Mouse (Mus musculus) cerebellum, adult (tissue): ENCODE measurements around the gene Slc39a11.

Experiments used
- ATAC-seq: cut with Nextera tagmentation; 2 replicates; pipeline ENCODE4 v1.9.2; 2017; ENCODE audit warnings: mild to moderate bottlenecking, moderate library complexity, mixed read lengths; ENCODE audit not compliant: insufficient number of reproducible peaks, low FRiP score, low TSS enrichment

Gene Slc39a11

DNA sequence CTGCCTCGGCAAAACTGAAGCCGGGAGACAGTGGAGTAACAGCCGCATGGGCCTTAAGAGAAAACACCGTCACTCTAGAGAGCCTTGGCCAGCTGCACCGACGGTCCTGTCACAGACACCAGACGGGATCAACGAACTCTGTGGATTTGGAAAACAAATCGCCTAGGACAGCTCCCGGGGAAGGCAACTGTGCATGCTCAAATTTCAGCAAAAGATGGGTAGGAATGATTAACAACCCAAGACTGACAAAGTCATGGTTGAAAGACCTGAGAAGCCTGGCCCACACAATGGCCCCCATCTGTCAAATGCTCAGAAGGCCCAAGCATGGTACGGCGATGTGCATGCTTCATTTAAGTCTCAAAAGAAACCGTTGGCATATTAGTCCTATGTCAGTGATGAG is 281.8 kb downstream of the Slc39a11 start:
- no peak for ATAC-seq

- ATAC-seq = no peak
These were observed 283.4 kb downstream of the Slc39a11 start for GRCm38 (mm10) chr11:113366257-113367030.

- ATAC-seq = no peak
These were observed 286.1 kb downstream of the Slc39a11 start for GRCm38 (mm10) chr11:113363739-113364138.

DNA sequence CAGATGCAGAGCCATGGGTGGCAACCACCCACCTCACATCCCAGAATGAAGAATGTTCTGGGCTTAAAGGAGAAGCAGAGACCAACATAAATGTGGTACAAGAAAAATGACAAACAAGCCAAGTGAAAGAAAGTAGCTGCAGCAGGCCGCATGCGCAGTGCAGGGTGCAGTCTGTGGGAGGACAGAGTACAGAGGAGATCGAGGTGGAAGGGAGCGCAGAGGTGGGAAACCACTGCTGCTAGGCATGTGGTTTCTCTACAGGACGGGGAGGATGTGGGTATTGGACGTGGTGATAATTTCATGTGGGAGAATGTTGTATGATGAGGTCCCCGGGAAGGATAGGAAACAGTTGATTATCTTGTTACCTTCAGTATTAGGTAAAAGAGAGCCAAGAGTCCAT is 287.3 kb downstream of the Slc39a11 start:
- ATAC-seq = no peak

GRCm38 (mm10) chr11:113360049-113360835 is 289.6 kb downstream of the Slc39a11 start:
- no peak for ATAC-seq

DNA sequence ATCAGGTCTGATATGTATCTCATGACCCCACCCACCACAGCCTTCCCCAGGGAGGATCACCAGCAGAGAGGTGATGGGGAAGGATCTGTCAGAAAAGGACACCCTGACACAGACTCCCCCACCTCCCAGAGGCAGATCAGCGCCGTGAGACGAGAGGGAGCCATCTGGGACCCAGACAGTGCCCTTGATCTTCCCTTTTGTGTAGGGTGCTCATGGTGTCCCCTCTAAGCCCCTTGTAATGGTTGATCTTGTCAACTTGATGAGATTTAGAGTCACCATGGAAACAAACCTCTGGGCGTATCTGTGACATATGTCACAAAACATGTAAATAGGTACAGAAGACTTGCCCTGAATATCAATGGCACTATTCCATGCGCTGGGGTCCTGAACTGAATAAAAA is 293.9 kb downstream of the Slc39a11 start:
- no peak for ATAC-seq

DNA sequence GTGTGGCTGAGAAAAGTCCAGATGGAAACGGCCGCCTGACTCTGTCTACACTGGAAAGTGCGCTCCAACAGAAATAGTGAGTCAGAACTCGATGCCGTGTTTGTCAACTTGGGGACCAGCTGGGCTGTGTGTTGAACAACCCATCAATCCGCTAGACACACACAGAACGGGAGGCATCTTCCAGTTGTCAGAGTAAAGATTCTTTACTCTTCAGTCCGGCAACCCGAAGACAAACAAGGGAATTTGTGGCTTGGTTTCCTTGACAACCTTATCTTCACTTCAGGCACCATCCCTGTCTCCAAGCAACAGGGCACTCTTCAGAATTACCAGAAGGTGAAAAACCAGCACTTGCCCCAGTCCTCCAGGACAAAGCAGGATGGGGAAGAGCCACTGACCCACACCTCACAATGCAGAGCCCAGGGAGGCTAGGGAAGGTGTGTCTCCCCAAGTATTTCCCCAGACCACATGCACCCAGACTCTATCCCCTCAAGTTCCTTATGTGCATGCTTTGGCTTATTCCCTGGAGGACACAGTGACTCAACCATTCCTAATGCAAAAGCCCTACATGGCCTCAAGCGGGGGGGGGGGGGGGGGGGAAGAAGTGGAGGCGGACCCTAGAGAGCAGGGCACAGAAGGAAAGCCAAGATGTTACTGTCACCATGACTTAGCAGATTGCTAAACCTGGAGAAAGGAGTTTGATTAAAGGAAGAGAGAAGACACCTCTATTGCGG is 297.6 kb downstream of the Slc39a11 start:
- ATAC-seq = no peak

- ATAC-seq = no peak
These were observed 299.3 kb downstream of the Slc39a11 start for GRCm38 (mm10) chr11:113350583-113350982.

DNA sequence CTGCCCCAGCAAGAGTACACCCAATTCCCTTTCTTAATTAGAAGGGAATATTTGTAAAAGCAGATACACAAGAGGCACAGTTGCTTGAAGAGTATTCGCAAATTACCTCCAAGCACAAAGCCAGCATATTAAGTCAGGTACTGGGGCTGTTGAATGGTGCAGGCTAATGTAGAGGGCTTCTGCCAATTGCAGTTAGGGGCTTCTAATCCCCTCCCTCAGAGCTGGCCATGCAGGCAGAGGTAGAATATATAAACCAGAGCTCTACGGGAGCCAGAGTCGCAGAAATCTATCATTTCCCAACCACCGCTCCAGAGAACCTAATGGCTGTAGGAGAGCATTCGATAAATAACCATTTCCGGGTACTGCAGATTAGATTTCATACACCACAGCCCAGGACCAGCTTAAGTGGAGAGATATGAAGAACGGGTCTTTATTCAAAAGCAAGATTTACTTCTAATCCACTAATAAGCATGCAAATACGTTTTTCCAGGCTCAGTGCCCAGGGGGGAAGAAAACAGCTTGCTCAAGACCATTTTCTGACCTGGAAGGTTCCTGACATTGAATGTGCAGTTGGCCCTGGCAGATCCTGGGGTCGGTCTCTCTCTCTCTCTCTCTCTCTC is 302.9 kb downstream of the Slc39a11 start:
- ATAC-seq = no peak

DNA sequence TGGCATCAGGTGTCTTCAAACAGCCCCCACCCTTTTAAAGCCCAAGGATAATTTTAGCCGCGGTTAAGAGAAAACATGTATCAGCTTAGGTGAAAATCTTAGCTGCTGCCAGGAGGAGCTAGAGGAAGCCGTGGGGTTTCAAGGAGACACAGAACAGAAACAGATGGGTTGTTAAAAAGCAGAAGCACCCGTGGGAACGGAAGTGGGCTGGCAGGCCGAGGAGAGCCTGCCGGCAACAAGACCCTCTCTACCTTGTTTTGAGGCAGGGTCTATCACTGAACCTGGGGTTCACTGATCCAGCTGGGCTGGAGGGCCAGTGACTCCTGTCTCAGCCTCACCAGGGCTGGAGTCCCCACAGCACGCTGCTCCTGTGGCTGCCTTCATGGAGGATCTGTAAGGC is 310.1 kb downstream of the Slc39a11 start:
- ATAC-seq = no peak

DNA sequence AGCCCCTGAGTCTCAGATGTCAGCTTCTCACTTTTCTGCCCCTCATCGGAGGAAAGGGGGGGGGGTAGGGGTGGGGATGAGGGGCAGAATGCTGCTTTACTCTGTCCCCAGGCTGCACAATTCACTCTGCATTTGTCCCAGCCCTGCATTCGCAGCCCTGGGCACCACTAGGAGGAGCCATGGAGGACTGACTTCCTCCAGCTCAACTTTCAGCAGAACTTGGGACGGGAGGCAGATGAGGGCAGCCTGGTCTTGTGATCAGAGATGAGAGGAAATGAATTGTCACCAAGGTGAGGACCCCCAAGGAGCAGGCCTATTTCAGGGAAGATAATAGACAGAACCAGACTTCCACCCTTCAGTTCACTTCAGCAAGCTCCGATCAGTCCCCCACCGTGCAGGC is 311.3 kb downstream of the Slc39a11 start:
- ATAC-seq = no peak

DNA sequence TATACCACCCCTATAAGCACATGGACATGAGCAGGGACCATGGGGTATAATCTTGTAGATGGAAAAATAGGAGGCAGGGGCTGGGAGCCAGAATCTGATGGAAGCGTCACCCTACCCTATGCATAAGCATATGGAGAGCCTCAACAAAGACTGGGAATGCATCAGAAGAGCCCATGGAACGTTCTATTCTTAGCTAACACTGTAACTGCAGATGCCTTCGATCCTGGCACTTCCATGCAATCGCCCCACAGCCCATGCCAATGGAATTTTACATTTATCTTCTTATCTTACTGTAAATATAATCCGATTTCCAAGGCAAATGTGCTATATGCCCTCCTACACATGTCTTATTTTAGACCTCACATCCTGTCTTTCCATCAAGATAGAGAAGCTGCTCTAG is 314.2 kb downstream of the Slc39a11 start:
- no peak for ATAC-seq

GRCm38 (mm10) chr11:113334444-113334881 is 315.4 kb downstream of the Slc39a11 start:
- ATAC-seq = no peak

DNA sequence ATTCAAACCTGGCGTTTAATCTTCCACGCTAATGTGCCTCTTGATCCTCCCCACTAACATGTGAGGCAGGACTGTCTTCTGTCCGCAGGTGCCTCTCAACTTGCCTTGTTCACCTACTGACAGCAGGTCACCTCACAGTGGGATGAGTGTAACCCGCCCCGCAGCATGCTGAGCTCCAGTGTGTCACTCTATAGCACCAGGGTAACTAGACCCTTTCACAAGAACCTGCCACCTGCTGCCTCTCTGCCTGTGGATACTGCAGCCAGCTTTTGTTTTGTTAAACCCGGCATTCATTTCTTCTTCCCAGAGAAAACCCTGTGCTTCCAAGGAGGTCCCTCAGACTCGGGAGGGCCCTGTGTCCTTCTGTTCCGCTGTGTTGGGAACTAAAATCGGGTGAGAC is 316.3 kb downstream of the Slc39a11 start:
- ATAC-seq = no peak

GRCm38 (mm10) chr11:113330061-113330591 is 319.8 kb downstream of the Slc39a11 start:
- ATAC-seq = no peak

GRCm38 (mm10) chr11:113327499-113328062 is 322.3 kb downstream of the Slc39a11 start:
- ATAC-seq = no peak

- ATAC-seq = peak; percentile 49; the same call in 1 of the 2 replicates
These were observed 323.4 kb downstream of the Slc39a11 start for GRCm38 (mm10) chr11:113326387-113327011.

- no peak for ATAC-seq
These were observed 328.3 kb downstream of the Slc39a11 start for GRCm38 (mm10) chr11:113321601-113322000.

DNA sequence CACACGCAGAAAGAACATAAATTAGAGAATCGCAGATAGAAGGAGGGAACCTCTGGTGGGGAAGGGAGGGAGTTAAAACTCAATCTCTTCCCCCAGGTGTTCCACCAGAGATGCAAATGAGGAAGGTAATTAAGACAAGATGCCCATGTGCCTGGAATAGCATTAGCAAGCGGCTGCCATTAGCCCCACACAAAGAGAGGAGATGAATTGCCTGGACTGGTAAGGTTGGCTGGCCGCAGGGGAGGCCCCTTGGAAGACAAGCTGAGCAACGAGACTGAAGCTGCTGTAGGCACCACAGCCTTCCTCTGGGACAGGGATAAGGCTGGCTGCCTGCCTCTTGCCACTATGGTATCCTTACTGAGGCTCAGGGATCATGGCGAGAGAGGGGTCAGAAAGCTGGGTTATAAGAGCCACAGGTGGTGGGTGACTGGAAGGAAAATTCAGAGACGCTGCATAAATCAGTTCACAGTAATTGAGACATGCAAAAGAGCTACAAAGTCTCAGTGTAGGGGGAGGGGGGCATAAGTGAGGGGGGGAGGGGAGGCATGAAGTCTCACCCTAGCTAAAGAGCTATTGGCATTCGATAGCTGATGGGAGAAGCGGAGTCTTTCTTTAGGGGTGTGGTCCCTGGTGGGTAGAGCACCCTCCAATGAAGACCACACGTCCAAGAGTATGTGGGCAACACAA is 340.5 kb downstream of the Slc39a11 start:
- ATAC-seq = no peak
